Mouse (Mus musculus) intestine, embryonic 14.5 days (tissue): ENCODE measurements at regions not wholly inside any gene's neighbourhood (a gene's known extent, or its start where the extent isn't known, plus 50 kb on each side); places are given as distances from the start of the nearest gene placed in this dataset.

ENCODE experiments used
- ATAC-seq: fragments of 200-750 bp; cut with Nextera tagmentation; replicated peaks from 2 replicates; pipeline ENCODE4 v1.8.0; 2017; ENCODE audit warnings: low read depth, moderate number of reproducible peaks, moderate TSS enrichment, moderate library complexity; ENCODE audit not compliant: low FRiP score, low TSS enrichment
- DNase-seq: peaks from one replicate; pipeline ENCODE4 v3.0.0-alpha.2; 2018; ENCODE audit warnings: low spot score
- H3K27ac ChIP-seq: fragments of 300-500 bp; sonication (generic); 2 replicates; pipeline ENCODE4 v1.5.1; 2014; ENCODE audit warnings: low read depth, mild to moderate bottlenecking, control low read depth
- H3K27me3 ChIP-seq: fragments of 300-500 bp; sonication (generic); replicated peaks from 2 replicates; pipeline ENCODE4 v1.6.1; 2014; ENCODE audit warnings: low read length, control low read depth; ENCODE audit not compliant: control insufficient read depth, insufficient read depth
- H3K36me3 ChIP-seq: fragments of 300-500 bp; sonication (generic); 2 replicates; pipeline ENCODE4 v1.6.1; 2014; ENCODE audit warnings: low read length, control low read depth; ENCODE audit not compliant: control insufficient read depth, insufficient read depth
- H3K4me1 ChIP-seq: fragments of 300-500 bp; sonication (generic); replicated peaks from 2 replicates; pipeline ENCODE4 v1.6.1; 2014; ENCODE audit warnings: low read length, control low read depth, mixed read lengths; ENCODE audit not compliant: control insufficient read depth, insufficient read depth
- H3K4me2 ChIP-seq: fragments of 300-500 bp; sonication (generic); 2 replicates; pipeline ENCODE4 v1.6.1; 2014; ENCODE audit warnings: low read length
- H3K4me3 ChIP-seq: fragments of 300-500 bp; sonication (generic); 2 replicates; pipeline ENCODE4 v1.5.1; 2014; ENCODE audit warnings: low read depth, low read length, control low read depth, mixed read lengths
- H3K9ac ChIP-seq: fragments of 300-500 bp; sonication (generic); 2 replicates; pipeline ENCODE4 v1.6.1; 2014; ENCODE audit warnings: mild to moderate bottlenecking, low read length
- H3K9me3 ChIP-seq: fragments of 300-500 bp; sonication (generic); 2 replicates; pipeline ENCODE4 v1.6.1; 2016; ENCODE audit warnings: low read length, control low read depth; ENCODE audit not compliant: control insufficient read depth
- WGBS: fragments of 180-500 bp; shearing (Covaris S2); extraction: QIAGEN DNeasy Blood & Tissue Kit; methylation state at CpG from one replicate; pipeline ENCODE4 v1.1.7; 2014; 5-methylcytosine and 5-hydroxymethylcytosine counted together

DNA sequence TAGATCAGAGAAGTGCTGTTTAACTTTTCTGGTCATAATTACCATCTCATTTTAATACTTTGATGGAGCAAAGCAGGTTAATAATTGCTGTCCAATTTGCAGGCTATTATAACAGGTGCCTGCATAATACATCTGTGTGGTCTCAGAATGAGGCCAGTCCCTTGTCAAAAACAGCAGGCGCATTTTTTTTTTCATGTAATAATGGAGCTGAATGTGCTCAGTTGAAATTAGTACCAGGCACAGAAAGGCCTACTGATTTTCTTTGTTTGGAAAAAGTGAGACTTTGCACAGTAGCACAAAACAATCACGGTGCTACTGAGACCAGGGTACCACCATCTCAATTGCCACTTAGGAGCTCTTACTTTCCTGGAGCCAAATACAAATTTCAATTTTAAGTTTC lies 311.3 kb upstream of the Emcn start:
- Histone ChIP-seq H3K9ac (no peak overlapping the region), H3K4me1 (no peaks in the 10 kb centered on the region), H3K9me3 (no peaks in the 10 kb centered on the region), H3K36me3 (no peaks in the 10 kb centered on the region), H3K27ac (no peak overlapping the region), H3K27me3 (no peaks in the 10 kb centered on the region), H3K4me3 (no peak overlapping the region), H3K4me2 (no peak overlapping the region)
- ATAC-seq (no peak), DNase-seq (no peak)
- 85% methylated on average over 2 of the region's 2 CpGs for WGBS

DNA sequence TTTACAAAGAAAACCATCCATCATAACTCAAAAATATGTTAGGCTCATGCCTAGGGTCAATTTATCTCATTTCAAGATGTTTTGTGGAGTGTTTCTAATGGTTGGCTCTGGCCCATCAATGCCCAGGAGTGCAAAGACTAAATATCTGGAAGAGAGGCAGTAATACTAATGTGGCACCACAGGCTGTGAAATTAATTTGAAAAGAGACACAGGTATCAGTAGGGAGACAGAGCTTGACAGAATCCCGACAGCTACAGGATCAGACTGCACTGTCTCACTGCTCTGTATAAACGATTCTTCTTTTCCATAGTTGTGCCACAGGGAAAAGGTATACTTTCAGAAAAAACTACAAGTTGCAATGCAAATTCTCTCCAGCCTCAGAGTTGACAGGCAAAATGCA lies 308.1 kb upstream of the Emcn start:
- no peaks in the 10 kb centered on the region for H3K4me1 ChIP-seq
- no peak overlapping the region for H3K4me3 ChIP-seq
- ATAC-seq (no peak), DNase-seq (no peak)
- no peaks in the 10 kb centered on the region for H3K36me3 ChIP-seq
- no peak overlapping the region for H3K4me2 ChIP-seq
- no peaks in the 10 kb centered on the region for H3K27me3 ChIP-seq
- no peak overlapping the region for H3K9ac ChIP-seq
- H3K27ac ChIP-seq, result no peak overlapping the region
- no peaks in the 10 kb centered on the region for H3K9me3 ChIP-seq
- WGBS, result 83% methylated on average over 2 of the region's 2 CpGs

DNA sequence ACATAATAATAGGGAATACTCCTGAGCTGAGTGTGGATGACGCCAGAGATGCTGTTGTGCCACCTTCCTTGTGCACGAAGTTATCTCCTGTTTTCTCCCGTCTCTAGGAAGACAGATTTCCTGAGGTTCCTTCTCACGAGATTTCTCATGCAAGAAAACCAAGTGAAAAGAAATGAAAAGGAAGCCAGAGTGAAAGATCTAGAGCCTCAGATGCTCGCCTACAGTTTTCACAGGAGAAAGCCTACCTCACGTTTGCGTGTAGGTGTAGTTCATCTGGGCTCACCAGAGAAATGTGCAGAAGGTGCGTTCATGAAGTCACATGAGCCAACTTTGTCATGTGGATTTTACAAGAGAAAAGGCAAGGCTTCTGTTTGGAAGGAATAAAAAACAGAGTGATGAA lies 301.2 kb upstream of the Emcn start:
- no peak for DNase-seq
- 90% methylated on average over 8 of the region's 8 CpGs for WGBS
- no peaks in the 10 kb centered on the region for H3K4me1 ChIP-seq

DNA sequence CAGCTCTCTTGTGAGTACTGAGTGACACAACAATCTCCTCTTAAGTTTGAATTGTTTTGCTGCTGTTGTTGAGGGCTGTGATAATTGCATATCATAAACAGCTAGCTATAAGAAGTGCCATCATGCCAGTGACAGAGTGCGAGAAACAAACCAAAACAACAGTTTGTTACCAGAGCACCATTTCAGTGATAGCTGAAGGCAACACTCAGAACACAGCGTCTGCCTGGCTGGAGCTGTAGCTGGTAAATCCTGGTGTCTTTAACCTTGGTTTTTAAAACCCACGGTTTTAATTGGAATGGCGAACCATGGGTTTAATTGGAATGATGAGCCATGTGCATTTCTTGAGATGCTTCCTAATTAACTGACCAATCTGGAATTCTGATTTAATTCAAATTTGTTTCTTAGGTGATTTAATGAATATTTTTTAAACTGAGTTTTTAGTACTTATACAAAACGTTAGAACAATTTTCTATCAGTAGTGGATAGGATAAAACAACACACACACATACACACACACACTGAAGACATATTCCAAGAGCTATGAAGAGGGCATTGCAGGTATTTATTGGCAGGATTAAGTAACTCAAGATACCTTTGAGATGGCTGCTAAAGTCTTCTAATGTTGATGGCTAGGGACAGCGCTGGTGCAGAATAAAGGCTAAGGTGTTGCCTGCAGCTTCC lies 284.2 kb upstream of the Emcn start:
- Histone ChIP-seq H3K27me3 (no peaks in the 10 kb centered on the region), H3K9ac (no peak overlapping the region), H3K9me3 (no peaks in the 10 kb centered on the region), H3K4me2 (no peak overlapping the region), H3K36me3 (no peaks in the 10 kb centered on the region), H3K4me1 (no peaks in the 10 kb centered on the region), H3K27ac (no peak overlapping the region), H3K4me3 (no peak overlapping the region)
- DNase-seq (no peak), ATAC-seq (no peak)
- WGBS, result 77% methylated on average over 6 of the region's 6 CpGs

More for the DNA sequence above, 301.2 kb upstream of the Emcn start:
- no peak overlapping the region for H3K4me2 ChIP-seq
- no peaks in the 10 kb centered on the region for H3K27me3 ChIP-seq
- H3K9ac ChIP-seq, result no peak overlapping the region
- no peak overlapping the region for H3K4me3 ChIP-seq
- no peak overlapping the region for H3K27ac ChIP-seq
- H3K36me3 ChIP-seq, result no peaks in the 10 kb centered on the region
- H3K9me3 ChIP-seq, result no peaks in the 10 kb centered on the region
- ATAC-seq, result no peak

DNA sequence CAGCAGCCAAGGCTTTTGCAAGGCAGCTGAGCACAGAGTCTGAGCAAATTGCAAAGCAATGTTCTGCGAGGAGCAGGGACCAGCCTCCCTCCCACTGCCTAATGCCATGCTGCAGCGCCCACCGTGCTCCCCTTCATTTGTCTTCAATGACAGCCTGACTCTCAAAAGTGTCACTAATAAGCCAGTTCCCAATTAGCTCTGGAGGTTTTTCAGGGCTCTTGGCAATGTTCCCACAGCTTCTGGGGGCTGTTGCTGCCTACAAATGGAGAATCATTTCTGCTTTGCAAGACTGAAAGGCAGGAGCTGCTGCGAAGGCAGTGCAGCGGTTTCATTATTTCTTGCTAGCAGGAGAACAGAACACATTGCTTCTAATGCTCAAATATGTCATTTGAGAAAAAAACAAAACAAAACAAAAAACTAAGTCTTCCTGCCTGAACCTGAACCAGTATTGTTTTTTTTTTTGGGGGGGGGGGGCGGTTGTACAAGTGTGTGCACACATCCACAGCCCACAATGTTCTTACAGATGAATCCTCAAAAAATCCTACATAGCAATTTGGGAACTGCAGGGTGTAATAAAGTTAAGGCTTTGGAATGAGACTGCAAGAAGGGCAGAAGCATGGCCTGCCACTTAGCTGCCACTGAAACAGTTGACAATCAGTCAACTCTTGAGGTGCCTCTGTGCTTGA lies 283.5 kb upstream of the Emcn start:
- Histone ChIP-seq H3K4me2 (no peak overlapping the region), H3K36me3 (no peaks in the 10 kb centered on the region), H3K4me3 (no peak overlapping the region), H3K27ac (no peak overlapping the region), H3K27me3 (no peaks in the 10 kb centered on the region), H3K9ac (no peak overlapping the region), H3K9me3 (no peaks in the 10 kb centered on the region), H3K4me1 (no peaks in the 10 kb centered on the region)
- no peak for ATAC-seq
- no peak for DNase-seq
- 66% methylated on average over 6 of the region's 6 CpGs for WGBS

DNA sequence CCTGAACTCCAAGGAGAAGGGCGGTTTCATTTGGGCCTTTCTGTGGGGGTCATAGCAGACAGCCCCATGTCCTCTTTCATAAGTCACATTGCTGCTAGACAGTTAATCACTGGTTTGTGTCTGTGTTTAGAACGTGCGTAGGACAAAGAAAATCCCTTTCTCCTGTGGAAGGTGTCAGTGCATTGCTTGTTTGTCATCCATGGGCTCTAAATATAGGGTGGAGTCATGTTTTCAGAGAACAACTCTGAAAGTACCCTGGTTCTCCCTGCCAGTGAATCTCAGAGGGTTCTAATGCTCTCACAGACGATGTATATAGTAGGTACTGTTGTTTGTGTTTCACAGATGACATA lies 283.0 kb upstream of the Emcn start:
- ATAC-seq (no peak), DNase-seq (no peak)
- Histone ChIP-seq H3K9ac (no peak overlapping the region), H3K27me3 (no peaks in the 10 kb centered on the region), H3K4me2 (no peak overlapping the region), H3K4me3 (no peak overlapping the region), H3K9me3 (no peaks in the 10 kb centered on the region), H3K27ac (no peak overlapping the region), H3K4me1 (no peaks in the 10 kb centered on the region), H3K36me3 (no peaks in the 10 kb centered on the region)
- WGBS, result 83% methylated on average over 4 of the region's 4 CpGs

DNA sequence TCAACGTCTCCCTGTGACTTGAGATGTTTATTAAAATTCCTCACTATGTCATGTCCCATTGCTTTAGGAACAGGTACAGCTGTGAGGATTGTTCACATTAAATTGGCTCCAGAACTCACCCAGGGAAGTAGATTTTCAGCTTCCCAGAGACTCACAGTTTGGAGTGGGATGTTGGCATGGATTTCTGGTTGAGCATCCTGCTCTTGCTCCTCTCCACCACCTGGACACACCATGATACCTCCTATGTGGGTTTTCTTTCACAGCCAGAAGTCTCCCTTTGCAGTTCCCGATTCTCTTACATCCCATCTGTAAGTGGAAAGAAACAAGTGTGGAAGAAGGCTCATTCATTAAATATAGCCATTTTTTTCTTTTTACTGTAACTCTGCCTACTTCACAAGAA lies 278.8 kb upstream of the Emcn start:
- H3K9me3 ChIP-seq, result no peaks in the 10 kb centered on the region
- H3K27ac ChIP-seq, result no peak overlapping the region
- H3K4me1 ChIP-seq, result no peaks in the 10 kb centered on the region
- H3K4me3 ChIP-seq, result no peak overlapping the region
- no peaks in the 10 kb centered on the region for H3K36me3 ChIP-seq
- ATAC-seq (no peak), DNase-seq (no peak)
- H3K9ac ChIP-seq, result no peak overlapping the region
- H3K27me3 ChIP-seq, result no peaks in the 10 kb centered on the region
- H3K4me2 ChIP-seq, result no peak overlapping the region
- 76% methylated on average over 2 of the region's 2 CpGs for WGBS

DNA sequence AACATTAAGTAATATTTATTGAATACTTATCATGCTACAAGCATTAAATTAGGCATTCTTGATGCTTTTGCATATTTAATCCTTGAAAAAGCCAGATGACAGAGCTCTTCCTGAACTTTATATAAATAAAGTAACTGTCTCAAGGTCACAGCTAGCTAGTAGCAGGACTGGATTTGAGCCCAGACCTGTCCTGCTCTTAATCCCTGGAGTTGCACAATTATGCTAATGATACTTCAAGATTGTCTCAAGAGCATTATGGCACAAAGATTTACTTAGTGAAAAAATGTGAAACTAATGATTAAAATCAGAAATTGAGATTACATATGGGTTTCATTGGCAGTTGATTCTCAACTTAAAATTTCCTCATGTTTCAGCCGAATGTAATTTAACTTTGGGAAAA lies 273.5 kb upstream of the Emcn start:
- H3K9me3 ChIP-seq, result no peaks in the 10 kb centered on the region
- H3K4me1 ChIP-seq, result no peaks in the 10 kb centered on the region
- no peak overlapping the region for H3K27ac ChIP-seq
- H3K27me3 ChIP-seq, result no peaks in the 10 kb centered on the region
- no peak overlapping the region for H3K9ac ChIP-seq
- no peaks in the 10 kb centered on the region for H3K36me3 ChIP-seq
- no peak for DNase-seq
- ATAC-seq, result no peak
- WGBS, result 88% methylated on average over 1 of the region's 1 CpGs
- H3K4me3 ChIP-seq, result no peak overlapping the region
- H3K4me2 ChIP-seq, result no peak overlapping the region

DNA sequence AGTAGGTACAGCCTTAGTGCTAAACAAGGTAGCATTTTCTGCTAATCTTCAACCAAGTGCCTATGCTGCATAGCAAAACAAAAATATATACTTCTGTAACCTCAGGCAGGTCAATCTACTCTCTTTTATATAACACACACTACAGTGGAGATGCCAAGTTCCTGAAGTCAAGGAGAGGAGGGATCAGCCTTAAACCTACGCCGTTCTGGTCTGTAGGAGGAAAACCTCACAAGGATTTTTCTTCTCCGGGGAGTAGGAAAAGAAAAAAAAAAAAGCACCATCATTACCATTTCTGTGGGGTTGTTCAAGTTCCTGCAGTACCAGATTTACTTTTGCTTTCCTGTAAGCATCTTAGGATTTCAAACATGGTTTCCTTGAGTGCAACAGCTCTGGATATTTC lies 271.5 kb upstream of the Emcn start:
- Histone ChIP-seq H3K27me3 (no peaks in the 10 kb centered on the region), H3K9me3 (no peaks in the 10 kb centered on the region), H3K4me2 (no peak overlapping the region), H3K4me1 (no peaks in the 10 kb centered on the region), H3K4me3 (no peak overlapping the region), H3K27ac (no peak overlapping the region), H3K36me3 (no peaks in the 10 kb centered on the region), H3K9ac (no peak overlapping the region)
- WGBS, result 94% methylated on average over 3 of the region's 3 CpGs
- ATAC-seq (no peak), DNase-seq (no peak)
